In the genomic region with DNA sequence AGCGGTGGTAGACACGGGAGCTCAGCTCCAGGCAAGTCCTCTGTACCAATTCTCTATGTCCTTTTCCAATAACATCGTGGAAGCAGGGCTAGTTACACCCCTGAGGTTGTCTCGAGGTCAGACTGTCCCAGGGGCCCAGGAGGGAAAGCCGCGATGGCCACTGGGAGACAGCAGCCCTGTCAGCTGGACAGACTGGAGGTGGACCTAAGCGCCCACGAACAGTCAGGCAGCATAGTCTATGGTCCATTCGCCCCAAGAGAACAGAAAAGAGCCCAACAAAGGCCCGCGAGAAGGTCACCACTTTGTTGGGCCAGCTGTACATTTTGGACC, we compare ENCODE assay signal across 8 mouse cellular contexts. TPM values are rescaled to one million over a fixed set of nuclear protein-coding genes. Genes with fewer than 3 reads are reported as not detected.
DNase-seq lines count a peak whose midpoint lies in the region; ATAC-seq and TF ChIP-seq lines count a peak whose summit lies in the region.

No protein-coding gene starts in this region.

- H3K27ac ChIP-seq in CH12.LX (ENCODE audit: insufficient read depth, low read depth): no peak overlapping the region
- H3K27ac ChIP-seq in liver, embryonic 15.5 days (replicated peaks): no peak overlapping the region

- DNase-seq in adrenal gland, postnatal 10 days: peak; percentile 23
- no peak for DNase-seq in adrenal gland, postnatal 25 days
- DNase-seq in CH12.LX (ENCODE audit: extremely low read depth): no peak
- DNase-seq in left cerebral cortex, adult 8-10 months (ENCODE audit: low spot score in 2 of 2): no peak
- no peak for DNase-seq in thymus, postnatal 4 days

- peaks cover 7% of the 10 kb centered on the region for H3K9me3 ChIP-seq in CH12.LX (replicated peaks; ENCODE audit: low read length)
- no peaks in the 10 kb centered on the region for H3K9me3 ChIP-seq in liver, embryonic 15.5 days (replicated peaks)

- WGBS in liver, embryonic 15.5 days (ENCODE audit: insufficient replicate concordance): 35% methylated on average over 11 of the region's 11 CpGs

- 0 out of 2 replicates have a peak overlapping the region, but pooled peaks have one; percentile 46 for H3K4me2 ChIP-seq in CH12.LX (ENCODE audit: insufficient read depth, low read depth, poor library complexity, severe bottlenecking)
- peak overlapping the region; percentile 52 for H3K4me2 ChIP-seq in liver, embryonic 15.5 days

- H3K36me3 ChIP-seq in CH12.LX (replicated peaks in 1 of 2; ENCODE audit: control insufficient read depth in 1 of 2, insufficient read depth in 1 of 2, low read length in 1 of 2): no peaks in the 10 kb centered on the region
- H3K36me3 ChIP-seq in liver, embryonic 15.5 days (replicated peaks): no peaks in the 10 kb centered on the region

- H3K79me2 ChIP-seq in CH12.LX (replicated peaks; ENCODE audit: control insufficient read depth, extremely low read depth, insufficient read depth, poor library complexity, severe bottlenecking): no peaks in the 10 kb centered on the region

- dilution Hi-C loops in CH12.LX (cut with MboI; ENCODE audit: extremely low pct_ligation_motif_present, extremely low pct_unique_long_range_greater_than_20kb, low sequenced_read_pairs): no loop called here

- H3K4me1 ChIP-seq in CH12.LX (ENCODE audit: control insufficient read depth in 1 of 2, insufficient read depth in 2 of 2): peaks cover 4 to 14% of the 10 kb centered on the region in 2 experiments; a peak in 3 of 4 replicates
- H3K4me1 ChIP-seq in liver, embryonic 15.5 days (replicated peaks): peaks cover 34% of the 10 kb centered on the region

- TF ChIP-seq EP300 in CH12.LX (IDR thresholded peaks at IDR 0.05; ENCODE audit: low read length): no peak

- H3K4me3 ChIP-seq in CH12.LX (replicated peaks in 1 of 3; ENCODE audit: low read depth in 2 of 3, low read length in 2 of 3, poor library complexity in 1 of 3): no peak overlapping the region
- H3K4me3 ChIP-seq in liver, embryonic 15.5 days (replicated peaks): peak overlapping the region; percentile 12; the same call in 1 of the 2 replicates

- peaks cover 2% of the 10 kb centered on the region for H3K27me3 ChIP-seq in CH12.LX (replicated peaks)
- H3K27me3 ChIP-seq in liver, embryonic 15.5 days: no peaks in the 10 kb centered on the region

- no peak overlapping the region for H3K9ac ChIP-seq in CH12.LX (ENCODE audit: insufficient read depth, low read depth)
- no peak overlapping the region for H3K9ac ChIP-seq in liver, embryonic 15.5 days

- TF ChIP-seq POLR2A in CH12.LX (IDR thresholded peaks at IDR 0.05; ENCODE audit: low read depth, low read length): no peak

- peak; percentile 34; the same call in 1 of the 2 replicates for ATAC-seq in granulocyte monocyte progenitor cell, adult 5-6 weeks (replicated peaks; ENCODE audit: poor library complexity, severe bottlenecking)
- ATAC-seq in liver, embryonic 15.5 days (ENCODE audit: insufficient read depth): peak; percentile 40; the same call in 1 of the 2 replicates
- ATAC-seq in CD4-positive, CD25-positive, alpha-beta regulatory T cell, adult 4 months: no peak

- no peak for TF ChIP-seq CTCF in CH12.LX (conservative IDR thresholded peaks at IDR 0.05 in 1 of 2, IDR thresholded peaks at IDR 0.05 in 1 of 2; ENCODE audit: low read depth in 2 of 2, low read length in 2 of 2)

- no peak for TF ChIP-seq RAD21 in CH12.LX (IDR thresholded peaks at IDR 0.05; ENCODE audit: low read depth, low read length)

- in situ Hi-C loops in CH12.LX (cut with MboI; ENCODE audit: low pct_ligation_motif_present, low pct_unique_long_range_greater_than_20kb, low sequenced_read_pairs): loop anchor here (10.0 kb wide), 1 partner anchor 212 kb away; no protein-coding TSS in a partner anchor

TF ChIP-seq in CH12.LX, 34 proteins besides CTCF, POLR2A, EP300 and RAD21:
- TF ChIP-seq MEF2A (IDR thresholded peaks at IDR 0.05; ENCODE audit: borderline replicate concordance, low read depth, low read length): no peak
- no peak for TF ChIP-seq GABPA (IDR thresholded peaks at IDR 0.05; ENCODE audit: insufficient replicate concordance, low read depth, low read length)
- no peak for TF ChIP-seq NRF1 (IDR thresholded peaks at IDR 0.05; ENCODE audit: low read depth, low read length)
- TF ChIP-seq USF1 (IDR thresholded peaks at IDR 0.05; ENCODE audit: low read depth, low read length): no peak
- TF ChIP-seq JUN (IDR thresholded peaks at IDR 0.05; ENCODE audit: insufficient read depth, low read depth, low read length): no peak
- TF ChIP-seq RCOR1 (conservative IDR thresholded peaks at IDR 0.05; ENCODE audit: low read depth, low read length): no peak
- no peak for TF ChIP-seq BHLHE40 (IDR thresholded peaks at IDR 0.05; ENCODE audit: low read depth, low read length)
- TF ChIP-seq POLR2AphosphoS2 (IDR thresholded peaks at IDR 0.05; ENCODE audit: low read depth, low read length): no peak
- TF ChIP-seq PAX5 (IDR thresholded peaks at IDR 0.05; ENCODE audit: low read length): no peak
- no peak for TF ChIP-seq ZMIZ1 (IDR thresholded peaks at IDR 0.05; ENCODE audit: low read depth, low read length)
- no peak for TF ChIP-seq CHD2 (IDR thresholded peaks at IDR 0.05; ENCODE audit: low read length)
- TF ChIP-seq JUND (conservative IDR thresholded peaks at IDR 0.05; ENCODE audit: low read depth, low read length): no peak
- TF ChIP-seq SIN3A (IDR thresholded peaks at IDR 0.05; ENCODE audit: low read length): no peak
- no peak for TF ChIP-seq MAZ (IDR thresholded peaks at IDR 0.05; ENCODE audit: low read depth, low read length)
TF ChIP-seq in CH12.LX: peak in this region for 0.

RNA-seq across cellular contexts. Expression of a gene that starts 10.4 kb away (rescaled TPM):
- total RNA-seq in adrenal gland, postnatal 10 days (2021): not detected
- total RNA-seq in adrenal gland, postnatal 25 days (2021): not detected in 2 replicates
- total RNA-seq in CH12.LX (2012; rRNA removed) (not detected in 2 replicates), CH12.LX (2014; rRNA removed) (not detected in 2 replicates)
- polyA plus RNA-seq in CH12.LX (2012; ENCODE audit: insufficient read length, low read depth): not detected in 2 replicates
- 0.86 TPM in 1 of 2 replicates, not detected in the other for total RNA-seq in granulocyte monocyte progenitor cell, adult 5-6 weeks (2014; fragmentation: Nextera tagmentation)
- not detected in 2 replicates for total RNA-seq in granulocyte monocyte progenitor cell, adult 5-6 weeks (2017)
- polyA plus RNA-seq in liver, embryonic 15.5 days (2015; fragmentation: Nextera tagmentation; extraction: Ambion mirVana): 0.20 TPM in 1 of 2 replicates, not detected in the other
- not detected for total RNA-seq in left cerebral cortex, adult 8-10 months (2022)
- polyA plus RNA-seq in CD4-positive, CD25-positive, alpha-beta regulatory T cell, adult 4 months (2017; shearing (Covaris generic)): under 1 TPM in 1 of 2 experiments, not detected in 1; 0.56 TPM

RNA-seq across cellular contexts. Expression of a gene that starts 44.0 kb away (rescaled TPM):
- 10 to 100 TPM; 18.7 to 18.9 TPM for total RNA-seq in adrenal gland, postnatal 10 days (2021)
- 15.3 and 20.1 TPM in 2 replicates for total RNA-seq in adrenal gland, postnatal 25 days (2021)
- total RNA-seq in CH12.LX (2012; rRNA removed) (0.08 and 0.17 TPM in 2 replicates), CH12.LX (2014; rRNA removed) (not detected in 2 replicates)
- 0.06 and 0.08 TPM in 2 replicates for polyA plus RNA-seq in CH12.LX (2012; ENCODE audit: insufficient read length, low read depth)
- total RNA-seq in granulocyte monocyte progenitor cell, adult 5-6 weeks (2014; fragmentation: Nextera tagmentation): 0.32 TPM in 1 of 2 replicates, not detected in the other
- total RNA-seq in granulocyte monocyte progenitor cell, adult 5-6 weeks (2017): 0.10 TPM in 1 of 2 replicates, not detected in the other
- 2.9 and 3.8 TPM in 2 replicates for polyA plus RNA-seq in liver, embryonic 15.5 days (2015; fragmentation: Nextera tagmentation; extraction: Ambion mirVana)
- total RNA-seq in left cerebral cortex, adult 8-10 months (2022): 1 to 10 TPM; 2.5 to 3.0 (median 2.8) TPM
- polyA plus RNA-seq in CD4-positive, CD25-positive, alpha-beta regulatory T cell, adult 4 months (2017; shearing (Covaris generic)): not detected

RNA-seq across cellular contexts. Expression of a gene that starts 59.5 kb away (rescaled TPM):
- total RNA-seq in adrenal gland, postnatal 10 days (2021): 10 to 100 TPM; 51.1 to 61.2 TPM
- total RNA-seq in adrenal gland, postnatal 25 days (2021): 53.0 and 58.6 TPM in 2 replicates
- total RNA-seq in CH12.LX (2012; rRNA removed) (32.4 and 39.2 TPM in 2 replicates), CH12.LX (2014; rRNA removed) (90.8 and 102 TPM in 2 replicates)
- 75.2 and 85.0 TPM in 2 replicates for polyA plus RNA-seq in CH12.LX (2012; ENCODE audit: insufficient read length, low read depth)
- total RNA-seq in granulocyte monocyte progenitor cell, adult 5-6 weeks (2014; fragmentation: Nextera tagmentation): 73.3 and 77.8 TPM in 2 replicates
- total RNA-seq in granulocyte monocyte progenitor cell, adult 5-6 weeks (2017): 42.2 and 52.8 TPM in 2 replicates
- polyA plus RNA-seq in liver, embryonic 15.5 days (2015; fragmentation: Nextera tagmentation; extraction: Ambion mirVana): 18.7 and 18.8 TPM in 2 replicates
- 10 to 100 TPM; 45.5 to 58.3 (median 52.1) TPM for total RNA-seq in left cerebral cortex, adult 8-10 months (2022)
- polyA plus RNA-seq in CD4-positive, CD25-positive, alpha-beta regulatory T cell, adult 4 months (2017; shearing (Covaris generic)): 10 to 100 TPM; 19.6 to 30.0 TPM
